Mouse (Mus musculus) adrenal gland, postnatal 14 days (tissue): ENCODE measurements around the gene Oprm1. TPM values are rescaled to one million over a fixed set of nuclear protein-coding genes. Genes with fewer than 3 reads are reported as not detected.
"Not testable (repeated sequence)": the region's sequence is repeated elsewhere in the genome, so short reads cannot be mapped to it uniquely, and the experiment has no call there.

Experiments used
- DNase-seq: peaks from one replicate; pipeline ENCODE4 v3.0.0; 2021; ENCODE audit warnings: mixed read lengths
- total RNA-seq: library from RNA; stranded (reverse); gene quantifications from 2 replicates; pipeline ENCODE4 v1.2.3, GENCODE M21; 2021

Gene Oprm1
- total RNA-seq, 1 experiment from 2014 or later: not detected

DNA sequence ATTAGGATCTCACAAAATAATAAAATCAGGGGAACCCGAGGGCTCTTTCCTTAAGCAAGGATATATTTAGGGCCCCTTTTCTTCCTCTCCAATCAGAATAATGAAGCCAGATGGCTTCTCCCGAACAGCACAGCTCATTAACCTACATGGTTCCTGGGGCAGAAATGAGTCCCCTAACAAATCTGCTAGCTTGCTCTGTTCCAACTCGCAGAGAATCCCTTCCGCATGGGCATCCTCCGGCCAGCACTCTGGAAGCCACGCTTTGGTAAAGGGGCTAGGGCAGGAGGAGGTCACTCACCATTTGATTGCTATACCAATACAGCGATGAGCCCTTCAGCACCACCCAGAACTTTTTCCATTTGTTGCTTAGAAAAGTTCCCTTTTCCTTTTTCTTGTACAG is 220.9 kb downstream of the Oprm1 start:
- DNase-seq: no peak

DNA sequence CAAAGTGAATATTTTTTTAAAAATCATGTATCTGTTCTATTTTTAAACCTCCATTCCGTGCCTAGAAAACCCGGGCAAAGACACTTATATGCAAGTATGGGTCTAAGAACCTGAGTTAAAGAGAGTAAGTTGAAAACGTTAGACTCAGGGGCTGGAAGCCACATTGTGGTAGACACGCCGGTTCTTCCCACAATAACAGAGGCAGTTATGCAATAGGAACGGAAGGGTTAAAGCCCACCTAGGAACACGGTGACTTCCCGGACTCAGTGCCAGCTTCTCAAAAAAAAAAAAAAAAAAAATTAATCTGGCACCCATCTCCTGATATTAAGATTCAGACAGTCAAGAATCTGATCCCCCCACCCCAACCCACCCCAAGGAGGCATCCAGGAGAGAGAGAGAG is 221.5 kb downstream of the Oprm1 start:
- no peak for DNase-seq

DNA sequence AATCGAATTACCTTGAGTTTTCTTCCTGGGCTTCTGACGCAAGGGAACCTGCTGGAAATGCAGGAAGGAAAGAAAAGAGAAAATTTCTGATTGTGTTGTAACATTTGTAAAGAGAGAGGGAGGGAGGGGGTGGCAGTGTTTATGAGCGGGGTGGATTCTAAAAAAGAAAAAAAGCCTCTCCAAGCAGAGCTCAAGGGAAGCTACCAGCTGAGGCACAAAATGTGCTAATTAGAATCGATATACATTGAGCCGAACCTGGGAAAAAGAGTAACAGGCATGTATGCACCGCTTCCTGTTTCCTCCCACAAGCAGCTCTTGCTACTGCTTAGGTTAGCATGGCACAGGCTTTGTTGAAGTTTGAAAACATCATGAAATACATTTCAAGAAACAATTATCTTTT is 221.9 kb downstream of the Oprm1 start:
- DNase-seq: no peak

DNA sequence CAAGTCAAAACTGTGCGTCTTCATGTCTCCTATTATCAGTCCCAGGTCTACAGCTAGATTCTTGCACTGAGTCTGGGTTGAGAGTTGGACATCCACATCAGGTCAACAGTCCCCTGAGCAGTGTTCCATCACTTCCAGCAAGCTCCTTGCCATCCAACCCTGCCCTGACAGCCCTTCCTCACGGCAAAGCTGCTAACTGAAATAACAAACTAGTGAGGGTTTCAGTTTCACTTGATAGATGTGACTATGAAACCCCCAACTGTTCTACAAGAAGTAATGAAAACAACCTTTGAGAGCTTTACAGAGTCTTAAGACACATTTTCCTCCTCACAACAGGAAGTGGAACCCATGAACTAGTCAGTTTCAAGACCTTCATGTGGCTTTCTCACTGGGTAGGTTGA is 224.4 kb downstream of the Oprm1 start:
- DNase-seq: no peak

DNA sequence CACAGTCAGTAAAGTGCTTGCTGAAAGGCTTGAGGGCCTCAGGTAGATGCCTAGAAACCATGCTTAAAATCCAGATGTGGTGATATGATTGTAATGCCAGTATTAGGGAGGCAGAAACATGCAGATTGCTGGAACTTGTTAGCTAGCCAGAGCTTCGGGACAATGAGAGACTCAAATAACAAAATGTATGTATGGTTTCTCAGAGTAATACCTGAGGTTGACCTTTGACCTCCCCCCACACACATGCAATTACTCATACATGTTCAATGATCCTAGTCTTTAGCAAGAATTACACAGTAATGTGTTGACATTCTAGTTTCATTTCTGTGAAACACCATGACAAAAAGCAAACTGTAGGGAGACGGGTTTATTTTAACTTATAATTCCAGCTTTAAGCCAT is 225.1 kb downstream of the Oprm1 start:
- no peak for DNase-seq

DNA sequence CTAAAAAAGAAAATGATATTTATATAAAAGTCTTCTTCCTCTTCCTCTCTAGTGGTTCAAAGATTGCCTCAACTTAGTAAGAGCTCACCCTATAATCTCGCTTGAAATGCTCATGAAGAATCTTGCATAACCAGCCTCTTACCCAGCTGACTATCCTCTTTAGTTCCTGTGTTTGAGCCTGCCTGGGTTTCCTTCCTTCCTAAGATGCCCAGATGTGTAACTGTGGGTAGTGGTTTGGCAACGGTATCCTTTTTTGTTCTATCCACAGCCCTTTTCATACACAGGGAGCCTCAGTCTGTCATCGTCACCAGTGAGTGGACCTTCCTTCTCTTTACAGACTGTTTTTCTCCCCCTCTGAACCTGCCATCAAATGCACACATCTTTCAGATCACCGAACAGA is 227.9 kb downstream of the Oprm1 start:
- DNase-seq: no peak

DNA sequence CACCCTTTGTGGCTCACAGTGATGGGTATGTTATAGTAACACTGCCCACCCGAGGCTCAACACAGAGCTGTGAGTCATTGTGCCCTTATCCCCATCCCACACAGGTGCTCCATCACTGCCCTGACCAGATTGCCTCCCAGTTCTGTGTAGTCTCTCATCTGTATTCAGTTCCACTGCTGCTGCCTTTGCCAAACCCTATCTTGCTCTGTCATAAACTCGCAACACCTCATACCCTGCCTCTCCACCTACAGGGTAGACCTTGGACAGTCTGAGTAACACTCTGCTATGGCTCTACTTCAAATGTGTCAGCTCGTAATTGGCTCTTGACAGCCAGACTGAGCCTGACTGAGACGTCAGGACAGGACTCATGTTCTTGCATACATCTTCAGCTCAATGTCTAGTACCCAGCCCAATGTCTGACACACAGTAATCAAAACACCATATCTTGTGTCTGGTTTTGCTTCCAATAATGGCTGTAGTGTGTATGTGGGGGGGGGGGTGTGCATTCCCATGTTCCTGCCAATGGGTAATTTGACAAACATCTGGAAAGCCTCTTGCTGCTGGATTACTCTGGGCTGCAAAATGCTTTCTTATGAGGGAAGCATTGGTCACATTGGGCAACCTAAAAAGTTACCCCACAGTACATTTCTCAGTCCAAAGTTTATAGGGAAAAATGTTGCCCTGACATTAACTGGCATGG is 229.2 kb downstream of the Oprm1 start:
- DNase-seq: no peak

DNA sequence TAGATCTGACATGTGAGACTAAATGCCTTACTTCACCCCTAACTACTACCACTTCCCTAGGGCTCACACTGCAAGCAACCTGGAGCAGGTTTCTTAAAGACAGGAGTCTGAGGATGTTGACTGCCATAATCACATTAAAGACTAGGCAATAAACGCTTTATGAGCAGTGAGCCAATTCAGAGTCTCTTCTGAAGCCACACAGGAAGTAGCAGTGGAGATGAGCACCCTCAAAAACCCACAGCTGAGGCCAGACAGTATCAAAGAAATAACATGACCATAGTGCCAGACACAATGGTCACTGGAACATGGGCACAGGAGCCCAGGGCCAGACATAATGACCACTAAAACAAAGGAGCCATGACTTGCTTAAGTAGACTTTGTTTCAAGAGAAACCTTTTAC is 230.2 kb downstream of the Oprm1 start:
- no peak for DNase-seq

DNA sequence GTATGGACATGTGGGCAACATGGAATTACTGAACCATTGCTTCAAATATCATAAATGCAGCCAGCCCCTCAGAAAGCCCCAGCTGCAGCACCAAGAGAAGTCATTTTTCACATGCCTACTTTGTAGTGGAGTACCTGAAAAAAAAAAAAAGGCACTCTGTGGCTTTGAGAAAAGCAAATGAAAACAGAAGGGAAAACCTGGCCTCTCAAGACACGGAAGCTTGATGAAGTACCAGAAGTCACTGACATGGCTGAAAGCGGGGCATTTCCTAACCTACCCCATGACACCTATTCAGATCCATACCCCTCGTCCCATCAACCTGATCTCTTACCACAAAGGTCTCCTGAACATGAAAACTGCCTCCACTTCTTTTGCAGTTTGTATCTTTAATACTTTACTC is 238.6 kb downstream of the Oprm1 start:
- no peak for DNase-seq

DNA sequence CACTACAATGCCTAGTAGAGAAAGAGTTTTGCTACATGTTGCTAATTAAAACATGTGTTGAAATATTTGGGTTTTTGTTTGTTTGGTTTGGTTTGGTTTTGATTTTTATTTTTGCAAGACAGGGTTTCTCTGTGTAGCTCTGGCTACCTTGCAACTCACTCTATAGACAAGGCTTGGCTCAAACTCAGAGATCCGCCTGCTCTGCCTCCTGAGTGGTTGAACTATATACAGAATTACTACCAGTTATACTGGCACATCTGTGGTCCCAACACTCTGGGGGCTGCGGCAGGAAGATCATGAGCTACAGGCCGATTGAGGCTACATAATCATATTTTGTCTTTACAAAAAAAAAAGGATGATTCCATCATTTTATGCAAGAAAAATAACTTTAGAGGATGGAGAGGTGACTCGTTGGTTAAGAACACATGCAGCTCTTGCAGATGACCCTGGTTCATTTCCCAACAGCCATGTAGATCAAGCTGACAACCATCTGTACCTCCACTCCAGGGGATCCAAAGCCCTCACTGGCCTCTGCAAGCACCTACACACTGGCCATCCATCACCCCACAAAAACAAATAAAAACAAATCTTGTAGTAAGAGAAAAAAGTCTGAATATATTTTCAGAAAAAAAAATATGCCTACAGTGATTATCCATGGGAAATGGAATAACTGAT is 240.4 kb downstream of the Oprm1 start:
- DNase-seq: no peak

DNA sequence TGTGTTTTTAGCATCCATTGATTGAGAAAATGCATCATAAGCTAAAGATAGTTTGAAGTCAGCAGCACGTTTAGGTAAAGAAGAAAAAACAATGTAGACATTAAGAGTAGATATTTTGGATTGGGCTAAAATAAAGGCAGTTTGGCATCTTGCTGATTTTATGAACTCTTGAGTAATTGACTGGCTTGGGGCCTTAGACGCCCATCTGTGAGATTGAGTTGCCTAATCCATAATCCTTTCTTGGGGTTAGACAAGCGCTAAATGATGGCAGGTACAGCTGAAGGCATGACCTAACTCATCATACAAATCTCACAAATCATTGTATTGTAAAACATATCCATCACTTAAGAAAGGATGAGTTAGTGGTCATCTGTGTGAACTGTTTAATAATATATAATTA is 241.0 kb downstream of the Oprm1 start:
- no peak for DNase-seq

DNA sequence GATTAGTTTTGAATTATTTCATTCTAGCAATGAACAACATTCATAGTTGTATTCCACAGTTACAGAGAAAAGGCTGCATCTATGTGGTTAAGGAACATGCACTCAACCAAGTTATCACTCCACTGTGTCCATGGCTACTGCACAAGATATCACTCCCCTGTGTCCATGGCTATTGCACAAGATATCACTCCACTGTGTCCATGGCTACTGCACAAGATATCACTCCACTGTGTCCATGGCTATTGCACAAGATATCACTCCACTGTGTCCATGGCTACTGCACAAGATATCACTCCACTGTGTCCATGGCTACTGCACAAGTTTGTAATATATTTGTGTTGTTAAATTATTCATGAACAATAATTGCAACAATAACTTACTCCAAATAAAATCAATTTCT is 245.6 kb downstream of the Oprm1 start:
- not testable (repeated sequence) for DNase-seq

DNA sequence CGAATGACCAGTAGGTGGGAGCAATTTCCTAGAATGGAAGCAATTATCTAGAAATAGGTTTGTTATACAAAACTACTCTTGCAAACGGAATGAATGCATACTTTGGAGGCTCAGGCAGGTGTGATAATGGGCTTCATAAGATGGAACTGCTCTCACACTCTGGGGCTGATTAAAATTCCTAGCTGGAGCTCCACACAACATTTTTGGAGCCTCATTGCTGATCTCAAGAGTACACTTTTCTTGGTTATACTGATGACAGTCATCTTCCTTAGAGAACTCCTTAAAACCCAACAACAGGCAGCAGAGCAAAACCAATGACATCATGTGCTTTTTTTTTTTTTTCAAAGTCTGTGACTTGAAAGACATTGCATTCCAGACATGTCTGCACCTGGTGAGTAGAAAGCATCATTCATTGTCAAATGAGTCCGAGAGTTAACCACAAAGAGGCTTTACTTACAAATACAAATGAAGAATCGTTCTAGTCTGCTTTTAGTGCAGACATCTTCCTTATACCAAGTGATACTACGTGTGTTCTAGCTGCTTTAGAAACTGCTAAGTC is 246.8 kb downstream of the Oprm1 start:
- DNase-seq: no peak

DNA sequence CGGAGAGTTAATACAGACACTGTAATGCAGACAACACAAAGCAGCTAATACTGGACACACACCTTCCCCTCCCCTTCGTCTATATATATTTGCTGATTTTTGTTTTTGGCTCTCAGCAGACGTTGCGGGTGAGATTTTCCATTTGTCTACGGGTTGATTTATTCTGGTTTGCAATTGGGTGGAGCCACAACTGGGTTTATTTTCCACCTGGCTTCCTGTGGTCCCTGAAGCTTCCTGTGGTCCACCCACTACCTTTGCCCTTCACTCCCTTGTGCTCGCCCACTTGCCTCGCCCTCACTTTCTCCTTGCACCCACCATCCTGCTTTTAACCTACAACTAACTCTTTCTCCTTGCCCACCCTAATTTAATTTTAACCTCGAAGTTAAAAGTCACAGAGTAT is 252.2 kb downstream of the Oprm1 start:
- DNase-seq: no peak

DNA sequence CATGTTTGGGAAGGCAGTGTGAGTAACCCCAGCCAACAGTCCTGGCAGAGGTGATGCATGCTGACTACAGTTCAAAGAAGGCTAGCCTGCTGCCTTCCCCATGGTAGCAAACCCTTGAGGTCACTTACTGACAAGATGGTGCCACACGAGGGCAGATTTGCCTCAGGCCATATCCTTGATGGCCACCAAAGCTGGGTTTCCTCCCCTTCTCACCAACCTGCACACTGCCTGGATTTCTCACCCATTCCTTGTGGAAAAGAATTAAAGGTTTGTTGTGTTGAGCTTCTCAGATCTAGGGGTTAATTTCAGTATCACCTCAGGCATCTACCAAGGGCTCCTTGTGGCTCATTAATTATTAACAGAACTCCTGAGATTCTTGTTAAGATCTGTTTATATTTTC is 256.9 kb downstream of the Oprm1 start:
- DNase-seq: no peak

DNA sequence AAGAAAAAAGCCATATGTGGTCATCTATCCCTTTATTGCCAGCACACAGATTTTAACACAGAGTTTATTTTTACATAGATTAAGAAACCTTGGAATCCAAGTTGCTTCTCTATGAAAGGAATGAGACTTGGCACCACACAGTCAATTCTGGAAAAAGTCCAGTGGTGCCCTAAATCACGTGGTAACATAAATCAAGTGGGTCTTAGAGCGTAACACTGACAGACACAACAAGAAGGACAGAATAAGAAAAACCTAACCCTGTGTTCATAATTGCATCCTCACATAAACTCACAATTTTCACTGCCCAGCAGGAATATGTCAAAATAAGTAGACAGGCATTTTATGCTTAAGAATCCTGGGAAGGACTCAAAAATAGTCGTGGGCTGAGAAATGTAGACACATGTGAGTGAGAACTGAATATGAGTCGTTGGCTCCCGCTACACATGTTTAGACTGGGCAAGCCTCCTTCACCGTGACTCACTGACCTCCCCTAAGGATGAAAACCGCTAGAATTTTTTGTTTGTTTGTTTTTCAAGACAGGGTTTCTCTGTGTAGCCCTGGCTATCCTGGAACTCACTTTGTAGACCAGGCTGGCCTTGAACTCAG is 261.6 kb downstream of the Oprm1 start:
- DNase-seq: peak; percentile 17

DNA sequence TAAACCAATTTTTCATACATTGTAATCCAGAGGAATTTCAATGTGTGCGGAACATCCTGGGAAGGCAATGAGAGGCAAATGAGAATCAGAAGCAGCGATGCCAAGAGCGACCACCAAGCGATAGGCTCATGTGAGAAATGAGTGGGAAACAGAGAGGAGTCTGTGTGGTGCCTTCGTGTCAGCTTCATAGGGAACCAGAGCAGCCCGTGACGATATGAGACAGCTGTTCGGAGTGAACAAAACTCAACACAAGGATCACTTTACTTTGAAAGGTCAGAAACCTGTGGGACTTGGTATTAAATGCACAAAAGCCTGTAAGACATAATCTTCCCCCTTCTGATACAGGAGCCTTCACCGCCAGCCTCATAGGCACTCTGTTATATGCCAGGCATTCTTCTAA is 262.2 kb downstream of the Oprm1 start:
- no peak for DNase-seq

DNA sequence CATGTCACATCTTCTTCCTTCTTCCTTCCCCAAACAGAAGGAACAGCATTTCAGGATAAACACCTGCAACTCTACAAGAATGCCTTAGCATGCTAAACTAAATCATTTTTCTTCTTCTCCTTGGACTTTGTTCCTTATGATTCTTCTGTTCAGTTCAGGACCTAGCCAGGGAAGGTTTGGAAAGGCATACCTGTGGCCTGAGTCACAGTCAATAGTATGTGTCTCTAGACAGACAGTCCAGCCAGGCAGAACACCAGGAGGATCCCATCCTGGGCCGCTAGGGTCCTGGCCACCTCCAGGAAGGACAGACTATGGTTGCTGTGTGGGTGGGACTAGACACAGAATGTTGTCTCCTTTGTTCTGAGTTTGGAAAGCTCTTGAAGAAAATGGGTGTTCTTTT is 266.7 kb downstream of the Oprm1 start:
- no peak for DNase-seq

DNA sequence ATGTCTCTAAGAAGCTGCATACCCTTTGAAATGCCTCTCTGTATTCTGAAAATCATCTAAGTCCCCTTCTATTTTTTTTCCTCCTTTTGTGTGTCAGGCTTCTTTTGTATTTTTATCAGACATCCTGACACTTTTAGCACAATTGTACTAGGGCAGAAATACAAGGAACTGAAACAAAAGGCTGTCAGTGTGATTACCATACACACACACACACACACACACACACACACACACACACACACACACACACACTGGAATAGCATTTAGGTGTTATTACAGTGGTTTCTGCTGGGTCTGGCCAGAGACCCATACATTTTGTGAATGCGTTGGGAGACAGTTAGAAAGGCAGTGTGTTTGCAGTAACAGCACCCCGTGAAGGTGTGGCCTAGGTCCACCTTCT is 275.2 kb downstream of the Oprm1 start:
- DNase-seq: no peak

DNA sequence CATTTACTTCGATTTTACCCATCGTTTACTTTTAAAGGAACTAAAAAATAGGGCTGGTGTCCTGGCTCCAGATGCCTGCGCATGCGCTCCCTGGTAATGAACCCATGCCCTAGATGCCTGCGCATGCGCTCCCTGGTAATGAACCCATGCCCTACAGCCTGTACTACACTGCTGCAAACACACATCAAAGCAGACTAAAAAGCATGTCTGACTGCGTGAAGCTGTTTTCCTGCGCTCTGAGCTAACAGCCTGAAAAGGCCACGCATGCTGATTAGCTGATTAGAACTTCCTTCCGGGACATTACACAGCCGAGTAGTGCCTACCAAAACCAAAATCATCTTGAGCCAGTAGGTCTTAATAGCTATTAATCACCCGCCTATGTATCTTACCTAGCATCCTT is 277.2 kb downstream of the Oprm1 start:
- DNase-seq: no peak

DNA sequence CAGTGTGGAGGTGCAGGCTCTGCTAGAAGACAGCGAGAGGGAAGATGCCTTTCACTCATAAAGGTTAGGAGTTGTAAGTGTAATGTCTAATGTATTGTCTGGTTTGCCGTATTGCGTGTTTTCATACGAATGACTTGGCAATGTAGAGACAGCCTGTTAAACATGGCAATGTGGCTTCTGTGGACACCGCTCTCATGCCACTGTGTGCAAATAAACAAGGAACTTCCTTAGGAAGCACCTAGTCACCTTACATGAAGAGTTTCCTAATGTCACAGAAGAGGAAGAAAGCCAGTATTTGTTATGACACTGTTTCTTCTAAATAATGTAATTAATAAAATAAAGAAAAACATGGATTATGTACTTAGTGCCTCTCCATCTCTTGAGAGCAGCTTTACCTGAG is 278.9 kb downstream of the Oprm1 start:
- no peak for DNase-seq

DNA sequence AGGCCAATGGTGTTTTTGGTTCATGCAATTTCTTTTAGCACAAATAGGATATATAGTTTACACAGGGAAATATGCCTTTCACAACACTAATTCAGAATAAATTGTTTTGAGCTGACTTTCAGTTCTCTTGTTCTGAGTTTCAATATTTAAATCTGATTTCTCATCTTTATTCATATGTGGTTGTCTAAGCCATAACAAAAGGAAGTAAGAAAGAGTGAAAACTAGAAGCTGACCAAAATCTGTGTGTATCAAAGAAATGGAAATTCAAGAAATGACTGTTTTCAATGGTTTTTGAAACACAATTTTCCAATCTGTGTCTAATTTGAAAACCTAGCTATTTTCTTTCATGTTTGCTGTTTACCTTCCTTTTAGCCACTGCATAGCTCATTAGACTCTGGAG is 282.7 kb downstream of the Oprm1 start:
- no peak for DNase-seq

DNA sequence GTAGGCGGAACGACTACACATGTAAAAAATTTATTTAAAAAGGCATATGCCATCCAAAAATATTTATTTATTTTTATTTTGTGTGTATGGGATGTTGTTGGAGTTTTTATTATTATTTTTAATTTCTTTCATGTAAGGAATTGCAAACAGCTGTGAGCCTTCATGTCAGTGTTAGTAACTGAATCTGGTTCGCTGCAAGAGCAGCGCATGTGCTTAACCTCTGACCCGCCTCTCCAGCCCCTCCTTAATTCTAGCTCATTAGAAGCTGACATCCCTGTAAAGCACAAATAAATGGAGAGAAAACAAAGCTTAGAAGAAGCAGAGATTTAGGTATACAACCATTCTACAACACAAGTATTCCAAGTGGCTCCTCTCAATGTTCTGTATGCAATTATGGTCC is 285.6 kb downstream of the Oprm1 start:
- no peak for DNase-seq
